12 mouse cellular contexts compared by ENCODE assay signal in the genomic region with DNA sequence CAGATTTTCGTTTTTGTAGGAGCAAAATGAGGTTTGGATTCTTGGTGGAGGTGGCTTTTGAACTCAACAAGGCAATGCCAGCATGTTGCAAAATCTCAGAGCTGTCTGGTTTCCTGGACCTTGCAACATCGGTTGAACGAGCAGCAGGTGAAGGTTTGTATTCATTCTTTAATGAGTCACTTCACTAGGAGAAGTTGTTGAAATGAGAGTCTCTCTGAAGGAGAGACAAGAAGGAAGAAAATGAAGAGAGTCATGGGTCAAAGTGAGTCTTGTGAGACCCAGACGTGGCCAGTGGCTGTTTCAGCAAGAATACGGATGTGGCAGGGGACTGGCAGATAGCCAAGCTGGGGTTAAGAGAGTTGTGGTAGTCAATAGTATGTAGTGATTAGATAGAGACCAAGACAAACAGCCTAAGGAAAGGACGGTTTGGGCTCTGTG. TPM values are rescaled to one million over a fixed set of nuclear protein-coding genes. Genes with fewer than 3 reads are reported as not detected.
DNase-seq lines count a peak whose midpoint lies in the region; ATAC-seq and TF ChIP-seq lines count a peak whose summit lies in the region.
"Had no signal": no experiment of that assay in that cellular context is flagged by ENCODE, and none has a peak within 500 bp of the region (broad histone marks: within the 10 kb centered on the region; RNA-seq: fewer than 3 reads in every experiment).

No protein-coding gene starts in this region.

- H3K4me1 ChIP-seq in intestine, embryonic 15.5 days (replicated peaks), result no peaks in the 10 kb centered on the region
- H3K4me1 ChIP-seq in liver, postnatal 0 days (ENCODE audit: insufficient read depth), result peaks cover 4% of the 10 kb centered on the region; the same call in 1 of the 2 replicates
- no peaks in the 10 kb centered on the region for H3K4me1 ChIP-seq in stomach, postnatal 0 days (replicated peaks; ENCODE audit: control insufficient read depth, insufficient read depth)
- H3K4me1 ChIP-seq: embryonic facial prominence, embryonic 13.5 days; neural tube, embryonic 12.5 days had no signal

- H3K27me3 ChIP-seq in intestine, embryonic 15.5 days (replicated peaks), result no peaks in the 10 kb centered on the region
- no peaks in the 10 kb centered on the region for H3K27me3 ChIP-seq in liver, postnatal 0 days (ENCODE audit: insufficient read depth, low read length)
- H3K27me3 ChIP-seq in stomach, postnatal 0 days (ENCODE audit: control insufficient read depth, insufficient read depth, low read length), result no peaks in the 10 kb centered on the region
- H3K27me3 ChIP-seq: embryonic facial prominence, embryonic 13.5 days; neural tube, embryonic 12.5 days had no signal

- no peak for ATAC-seq in intestine, embryonic 15.5 days
- peak; percentile 90 for ATAC-seq in liver, postnatal 0 days
- no peak for ATAC-seq in stomach, postnatal 0 days (ENCODE audit: low FRiP score, low TSS enrichment)

- WGBS in intestine, embryonic 15.5 days, result 52% methylated on average over 6 of the region's 6 CpGs
- WGBS in liver, postnatal 0 days (ENCODE audit: insufficient replicate concordance), result 23% methylated on average over 6 of the region's 6 CpGs
- 55% methylated on average over 6 of the region's 6 CpGs for WGBS in stomach, postnatal 0 days

- no peak for TF ChIP-seq CTCF in liver, postnatal 0 days (IDR thresholded peaks at IDR 0.05; ENCODE audit: low read depth)
- TF ChIP-seq CTCF in stomach, postnatal 0 days (IDR thresholded peaks at IDR 0.05; ENCODE audit: low read depth), result no peak

- H3K9me3 ChIP-seq in intestine, embryonic 15.5 days, result no peaks in the 10 kb centered on the region
- H3K9me3 ChIP-seq in liver, postnatal 0 days (ENCODE audit: low read length), result no peaks in the 10 kb centered on the region
- no peaks in the 10 kb centered on the region for H3K9me3 ChIP-seq in stomach, postnatal 0 days (ENCODE audit: control insufficient read depth, low read length)
- H3K9me3 ChIP-seq: embryonic facial prominence, embryonic 13.5 days; neural tube, embryonic 12.5 days had no signal

- H3K27ac ChIP-seq in intestine, embryonic 15.5 days, result no peak overlapping the region
- H3K27ac ChIP-seq in liver, postnatal 0 days (ENCODE audit: low read depth), result peak overlapping the region; percentile 78
- H3K27ac ChIP-seq in stomach, postnatal 0 days (replicated peaks), result no peak overlapping the region
- H3K27ac ChIP-seq: embryonic facial prominence, embryonic 13.5 days; neural tube, embryonic 12.5 days had no signal

- no peak overlapping the region for H3K9ac ChIP-seq in intestine, embryonic 15.5 days
- H3K9ac ChIP-seq in liver, postnatal 0 days (replicated peaks), result no peak overlapping the region; the same call in 1 of the 2 replicates
- no peak overlapping the region for H3K9ac ChIP-seq in stomach, postnatal 0 days (ENCODE audit: low read length)
- H3K9ac ChIP-seq: embryonic facial prominence, embryonic 13.5 days; lung, embryonic 14.5 days; neural tube, embryonic 12.5 days had no signal

- no peaks in the 10 kb centered on the region for H3K36me3 ChIP-seq in intestine, embryonic 15.5 days
- no peaks in the 10 kb centered on the region for H3K36me3 ChIP-seq in liver, postnatal 0 days (replicated peaks; ENCODE audit: insufficient read depth, low read length)
- no peaks in the 10 kb centered on the region for H3K36me3 ChIP-seq in stomach, postnatal 0 days (ENCODE audit: control insufficient read depth, insufficient read depth, low read length)
- H3K36me3 ChIP-seq: embryonic facial prominence, embryonic 13.5 days; neural tube, embryonic 12.5 days had no signal

- 0 out of 2 replicates have a peak, but pooled peaks have one; percentile 19 for TF ChIP-seq EP300 in liver, postnatal 0 days (IDR thresholded peaks at IDR 0.05; ENCODE audit: low read depth)
- no peak for TF ChIP-seq EP300 in stomach, postnatal 0 days (optimal IDR thresholded peaks at IDR 0.05)

- DNase-seq in right cerebral cortex, postnatal 14 days, result peak; percentile 38
- no peak for DNase-seq in right cerebral cortex, postnatal 25 days
- DNase-seq in liver, postnatal 0 days, result peak; percentile 62
- DNase-seq in stomach, postnatal 0 days (ENCODE audit: low spot score), result peak; percentile 22
- no peak for DNase-seq in cerebellum, postnatal 14 days
- DNase-seq in gastrocnemius, postnatal 4 days (ENCODE audit: low spot score in 2 of 2), result no peak
- DNase-seq: lung, embryonic 14.5 days; spleen, adult 18-20 months had no signal

- 0 out of 2 replicates have a peak overlapping the region, but pooled peaks have one; percentile 3 for H3K4me2 ChIP-seq in intestine, embryonic 15.5 days (replicated peaks)
- peak overlapping the region; percentile 48 for H3K4me2 ChIP-seq in liver, postnatal 0 days (ENCODE audit: low read depth, low read length)
- no peak overlapping the region for H3K4me2 ChIP-seq in stomach, postnatal 0 days (replicated peaks; ENCODE audit: low read depth)
- H3K4me2 ChIP-seq: embryonic facial prominence, embryonic 13.5 days; lung, embryonic 14.5 days; neural tube, embryonic 12.5 days had no signal

- no peak overlapping the region for H3K4me3 ChIP-seq in intestine, embryonic 15.5 days (replicated peaks)
- H3K4me3 ChIP-seq in liver, postnatal 0 days (ENCODE audit: low read depth, low read length), result peak overlapping the region; percentile 16; the same call in 1 of the 2 replicates
- no peak overlapping the region for H3K4me3 ChIP-seq in stomach, postnatal 0 days (ENCODE audit: low read depth, low read length)
- H3K4me3 ChIP-seq: embryonic facial prominence, embryonic 13.5 days; neural tube, embryonic 12.5 days had no signal

RNA-seq across cellular contexts. Expression of a gene that starts 18.2 kb away (rescaled TPM):
- 12.4 and 13.1 TPM in 2 replicates for polyA plus RNA-seq in intestine, embryonic 15.5 days (2015; fragmentation: Nextera tagmentation; extraction: Ambion mirVana)
- polyA plus RNA-seq in liver, postnatal 0 days (2015; fragmentation: Nextera tagmentation; extraction: Ambion mirVana), result 16.3 and 16.5 TPM in 2 replicates
- polyA plus RNA-seq in stomach, postnatal 0 days (2015; fragmentation: Nextera tagmentation; extraction: Ambion mirVana), result 19.1 and 20.9 TPM in 2 replicates
- 10 to 100 TPM; 90.2 to 96.8 TPM for total RNA-seq in gastrocnemius, postnatal 4 days (2021)

RNA-seq across cellular contexts. Expression of a gene that starts 30.0 kb away (rescaled TPM):
- polyA plus RNA-seq in intestine, embryonic 15.5 days (2015; fragmentation: Nextera tagmentation; extraction: Ambion mirVana), result 0.23 TPM in 1 of 2 replicates, not detected in the other
- 8.4 and 9.8 TPM in 2 replicates for polyA plus RNA-seq in liver, postnatal 0 days (2015; fragmentation: Nextera tagmentation; extraction: Ambion mirVana)
- polyA plus RNA-seq in stomach, postnatal 0 days (2015; fragmentation: Nextera tagmentation; extraction: Ambion mirVana), result 0.13 and 0.19 TPM in 2 replicates
- total RNA-seq in gastrocnemius, postnatal 4 days (2021), result not detected
- polyA plus RNA-seq: heart, postnatal 0 days; lung, embryonic 14.5 days; neural tube, embryonic 12.5 days had no signal

Comparison
In these comparisons a context has a peak if more than half of its experiments do, and no peak if none do; other contexts are left out.
1. DNase-seq: peak in right cerebral cortex, postnatal 14 days (single experiment), liver, postnatal 0 days (single experiment) and stomach, postnatal 0 days (single experiment); none in right cerebral cortex, postnatal 25 days (single experiment), cerebellum, postnatal 14 days (0 of 2) and gastrocnemius, postnatal 4 days (0 of 2).